Mouse (Mus musculus): ENCODE measurements around the gene Tigd3.

The Tigd3 gene

GRCm38 (mm10) chr19:5847306-5847796 lies 46.6 kb downstream of the Tigd3 start:
- DNase-seq (ENCODE audit: low spot score) = peak; percentile 56

- peak; percentile 74 for DNase-seq (ENCODE audit: low spot score)
Measured at GRCm38 (mm10) chr19:5846557-5847305, 47.2 kb downstream of the Tigd3 start.

GRCm38 (mm10) chr19:5846154-5846553 lies 47.8 kb downstream of the Tigd3 start:
- DNase-seq (ENCODE audit: low spot score) = peak; percentile 41

- peak; percentile 93 for DNase-seq (ENCODE audit: low spot score)
Measured at GRCm38 (mm10) chr19:5845319-5846135, 48.4 kb downstream of the Tigd3 start.

GRCm38 (mm10) chr19:5844831-5845318 lies 49.1 kb downstream of the Tigd3 start:
- no peak for DNase-seq (ENCODE audit: low spot score)

- DNase-seq (ENCODE audit: low spot score) = peak; percentile 63
Measured at GRCm38 (mm10) chr19:5843781-5844691, 49.9 kb downstream of the Tigd3 start.

- DNase-seq (ENCODE audit: low spot score) = peak; percentile 34
Measured at GRCm38 (mm10) chr19:5842785-5843730, 50.9 kb downstream of the Tigd3 start.

- DNase-seq (ENCODE audit: low spot score) = no peak
Measured at GRCm38 (mm10) chr19:5841999-5842784, 51.8 kb downstream of the Tigd3 start.

GRCm38 (mm10) chr19:5841389-5841946 lies 52.5 kb downstream of the Tigd3 start:
- DNase-seq (ENCODE audit: low spot score) = peak; percentile 38
